Mouse (Mus musculus) limb, embryonic 14.5 days (tissue): Measurements from ENCODE around the gene Zmynd8. TPM values are rescaled to one million over a fixed set of nuclear protein-coding genes. Genes with fewer than 3 reads are reported as not detected.

Source experiments
- ATAC-seq: fragments of 200-750 bp; cut with Nextera tagmentation; 2 replicates; pipeline ENCODE4 v1.8.0; 2017; ENCODE audit warnings: low read depth, moderate number of reproducible peaks, moderate TSS enrichment; ENCODE audit not compliant: low FRiP score
- DNase-seq: peaks from one replicate; pipeline ENCODE4 v3.0.0-alpha.2; 2015; ENCODE audit warnings: low spot score
- H3K27ac ChIP-seq: fragments of 300-500 bp; sonication (generic); replicated peaks from 2 replicates; pipeline ENCODE4 v1.5.1; 2014; ENCODE audit warnings: low read depth, mild to moderate bottlenecking, low read length, moderate library complexity, mixed read lengths
- H3K27me3 ChIP-seq: fragments of 300-500 bp; sonication (generic); 2 replicates; pipeline ENCODE4 v1.6.1; 2014; ENCODE audit warnings: low read length, mixed read lengths; ENCODE audit not compliant: control insufficient read depth, insufficient read depth
- H3K36me3 ChIP-seq: fragments of 300-500 bp; sonication (generic); 2 replicates; pipeline ENCODE4 v1.6.1; 2014; ENCODE audit warnings: mild to moderate bottlenecking, low read length, moderate library complexity, mixed read lengths; ENCODE audit not compliant: control insufficient read depth, insufficient read depth
- H3K4me1 ChIP-seq: fragments of 300-500 bp; sonication (generic); 2 replicates; pipeline ENCODE4 v1.6.1; 2014; ENCODE audit warnings: antibody characterized with exemption, low read length, mixed read lengths; ENCODE audit not compliant: control insufficient read depth, insufficient read depth
- H3K4me2 ChIP-seq: fragments of 300-500 bp; sonication (generic); replicated peaks from 2 replicates; pipeline ENCODE4 v1.6.1; 2014; ENCODE audit warnings: low read depth, mild to moderate bottlenecking, low read length, moderate library complexity; ENCODE audit not compliant: severe bottlenecking
- H3K4me3 ChIP-seq: fragments of 300-500 bp; sonication (generic); replicated peaks from 2 replicates; pipeline ENCODE4 v1.5.1; 2014; ENCODE audit warnings: low read length
- H3K9ac ChIP-seq: fragments of 300-500 bp; sonication (generic); 2 replicates; pipeline ENCODE4 v1.6.1; 2014; ENCODE audit warnings: mild to moderate bottlenecking, low read depth, low read length, moderate library complexity; ENCODE audit not compliant: severe bottlenecking
- H3K9me3 ChIP-seq: fragments of 300-500 bp; sonication (generic); 2 replicates; pipeline ENCODE4 v1.6.1; 2016; ENCODE audit warnings: low read length; ENCODE audit not compliant: control insufficient read depth
- POLR2A ChIP-seq: fragments of 200-500 bp; IDR thresholded peaks from 2 replicates; pipeline ENCODE4 v1.8.0; 2012; ENCODE audit warnings: inconsistent platforms, mild to moderate bottlenecking, moderate library complexity, borderline replicate concordance; ENCODE audit not compliant: insufficient read depth, insufficient read length; ENCODE audit errors: extremely low read depth
- WGBS: fragments of 180-500 bp; shearing (Covaris S2); extraction: QIAGEN DNeasy Blood & Tissue Kit; methylation state at CpG from one replicate; pipeline ENCODE4 v1.1.7; 2014; 5-methylcytosine and 5-hydroxymethylcytosine counted together
- polyA plus RNA-seq, 2 experiments: library from polyadenylated mRNA; depleted of rRNA in 1 of 2; stranded (reverse) in 1 of 2; unstranded in 1 of 2; fragments of >200 nt; fragmentation: Nextera tagmentation in 1 of 2; extraction: Ambion mirVana in 1 of 2; gene quantifications; 2 replicates each; pipeline versions ENCODE4 v1.2.1 to v1.2.3; 2012 to 2014

Gene Zmynd8
- polyA plus RNA-seq, 2 experiments, result 30.2 to 49.5 TPM

- H3K27ac ChIP-seq, result no peak overlapping the region
- H3K27me3 ChIP-seq, result no peaks in the 10 kb centered on the region
- no peak for TF ChIP-seq POLR2A
- no peak overlapping the region for H3K4me2 ChIP-seq
- no peak overlapping the region for H3K4me3 ChIP-seq
- ATAC-seq (peak; percentile 66), DNase-seq (peak; percentile 76)
- H3K36me3 ChIP-seq, result peaks cover 93% of the 10 kb centered on the region
- H3K4me1 ChIP-seq, result no peaks in the 10 kb centered on the region
- H3K9me3 ChIP-seq, result no peaks in the 10 kb centered on the region
- WGBS, result 75% methylated on average over 9 of the region's 10 CpGs
- no peak overlapping the region for H3K9ac ChIP-seq
Observed at GRCm38 (mm10) chr2:165818985-165819948, 79.5 kb downstream of the Zmynd8 start.

DNA sequence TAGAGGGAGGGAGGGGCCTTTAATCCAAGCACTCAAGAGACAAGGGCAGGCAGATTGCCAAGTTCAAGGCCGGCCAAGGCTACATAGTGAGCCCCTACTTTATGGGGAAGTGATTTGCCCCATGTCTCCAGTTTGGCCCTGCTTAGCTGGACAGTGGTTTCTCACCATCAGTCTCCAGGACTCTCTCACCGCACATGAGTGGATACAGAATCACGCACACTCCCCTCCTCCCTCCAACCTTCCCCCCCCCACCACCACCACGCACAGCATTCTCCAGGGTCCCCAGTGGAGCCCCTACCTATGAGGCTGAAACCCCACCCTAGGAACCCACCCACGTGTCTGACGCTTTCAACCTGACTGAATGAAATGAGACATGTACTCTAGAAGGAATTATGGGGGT, 80.2 kb downstream of the Zmynd8 start:
- H3K9ac ChIP-seq, result no peak overlapping the region
- no peak for ATAC-seq
- H3K27ac ChIP-seq, result no peak overlapping the region
- H3K4me2 ChIP-seq, result no peak overlapping the region
- no peak overlapping the region for H3K4me3 ChIP-seq
- WGBS, result 87% methylated on average over 6 of the region's 6 CpGs
- no peaks in the 10 kb centered on the region for H3K9me3 ChIP-seq
- H3K36me3 ChIP-seq, result peaks cover 93% of the 10 kb centered on the region
- no peaks in the 10 kb centered on the region for H3K27me3 ChIP-seq
- TF ChIP-seq POLR2A, result no peak
- no peaks in the 10 kb centered on the region for H3K4me1 ChIP-seq
- DNase-seq, result no peak

DNA sequence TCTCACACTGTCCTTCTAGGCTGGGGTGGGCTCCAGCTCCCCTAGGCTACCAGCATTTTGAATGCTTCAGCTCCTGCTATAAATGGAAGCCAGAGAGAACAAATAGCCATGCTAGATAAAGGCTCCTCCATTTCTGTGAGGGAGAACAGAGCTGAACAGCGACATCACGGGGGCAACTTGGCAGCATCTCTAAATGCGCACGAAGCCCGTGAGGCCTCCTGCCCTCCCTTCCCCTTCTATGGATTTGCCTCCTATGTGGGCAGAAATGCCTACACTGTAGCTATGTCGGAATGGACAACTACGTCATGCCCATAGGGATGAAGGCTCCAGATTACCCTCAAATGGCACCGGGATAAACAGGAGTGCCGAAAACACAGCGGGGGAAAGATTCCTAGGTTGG, 81.4 kb downstream of the Zmynd8 start:
- Histone ChIP-seq H3K4me2 (no peak overlapping the region), H3K27ac (no peak overlapping the region), H3K9ac (no peak overlapping the region), H3K4me1 (no peaks in the 10 kb centered on the region), H3K4me3 (no peak overlapping the region), H3K9me3 (no peaks in the 10 kb centered on the region), H3K36me3 (peaks cover 92% of the 10 kb centered on the region), H3K27me3 (no peaks in the 10 kb centered on the region)
- 98% methylated on average over 10 of the region's 10 CpGs for WGBS
- TF ChIP-seq POLR2A, result no peak
- no peak for DNase-seq
- no peak for ATAC-seq

- TF ChIP-seq POLR2A, result no peak
- Histone ChIP-seq H3K27me3 (no peaks in the 10 kb centered on the region), H3K9ac (no peak overlapping the region), H3K27ac (no peak overlapping the region), H3K9me3 (no peaks in the 10 kb centered on the region), H3K4me1 (no peaks in the 10 kb centered on the region), H3K36me3 (peaks cover 92% of the 10 kb centered on the region), H3K4me3 (no peak overlapping the region), H3K4me2 (no peak overlapping the region)
- DNase-seq (no peak), ATAC-seq (no peak)
- 83% methylated on average over 25 of the region's 28 CpGs for WGBS
Observed at GRCm38 (mm10) chr2:165815103-165815880, 83.5 kb downstream of the Zmynd8 start.

GRCm38 (mm10) chr2:165812889-165813288, 85.9 kb downstream of the Zmynd8 start:
- DNase-seq (no peak), ATAC-seq (no peak)
- peaks cover 94% of the 10 kb centered on the region for H3K36me3 ChIP-seq
- H3K27me3 ChIP-seq, result no peaks in the 10 kb centered on the region
- H3K4me1 ChIP-seq, result no peaks in the 10 kb centered on the region
- 96% methylated on average over 8 of the region's 8 CpGs for WGBS
- no peak overlapping the region for H3K4me2 ChIP-seq
- no peak overlapping the region for H3K27ac ChIP-seq
- no peak overlapping the region for H3K4me3 ChIP-seq
- H3K9me3 ChIP-seq, result no peaks in the 10 kb centered on the region
- no peak overlapping the region for H3K9ac ChIP-seq
- no peak for TF ChIP-seq POLR2A
